Mouse (Mus musculus) lung, adult 2 months (tissue): ENCODE data around the gene Itgb1. TPM values are rescaled to one million over a fixed set of nuclear protein-coding genes. Genes with fewer than 3 reads are reported as not detected.

Source experiments
- DNase-seq: peaks from one replicate; pipeline ENCODE4 v3.0.0; 2022
- H3K4me1 ChIP-seq: fragments of 200-500 bp; 2 replicates; pipeline ENCODE4 v1.6.1; 2011; ENCODE audit warnings: low read length; ENCODE audit not compliant: control insufficient read depth, insufficient read depth
- H3K4me3 ChIP-seq: fragments of 200-500 bp; replicated peaks from 2 replicates; pipeline ENCODE3; 2011; ENCODE audit warnings: low read depth, mild to moderate bottlenecking, control low read depth, low read length; ENCODE audit errors: extremely low read depth
- CTCF ChIP-seq: fragments of 200-500 bp; IDR thresholded peaks from 2 replicates; pipeline ENCODE4 v1.5.1; 2011; ENCODE audit warnings: mild to moderate bottlenecking, low read length, control low read depth; ENCODE audit not compliant: insufficient read depth
- POLR2A ChIP-seq: fragments of 200-500 bp; IDR thresholded peaks from 2 replicates; pipeline ENCODE4 v1.6.1; 2011; ENCODE audit warnings: low read depth, mild to moderate bottlenecking, control low read depth, low read length, borderline replicate concordance; ENCODE audit errors: extremely low read depth
- WGBS: fragments of 180-500 bp; shearing (Covaris S2); methylation state at CpG from one replicate; pipeline ENCODE4 v1.1.7; 2018; 5-methylcytosine and 5-hydroxymethylcytosine counted together
- polyA plus RNA-seq: library from polyadenylated mRNA; depleted of rRNA; stranded (reverse); fragments of >200 nt; gene quantifications from 2 replicates; pipeline ENCODE4 v1.2.3, GENCODE M21; 2012

Gene Itgb1
- polyA plus RNA-seq, 1 experiment, result 107 TPM

DNA sequence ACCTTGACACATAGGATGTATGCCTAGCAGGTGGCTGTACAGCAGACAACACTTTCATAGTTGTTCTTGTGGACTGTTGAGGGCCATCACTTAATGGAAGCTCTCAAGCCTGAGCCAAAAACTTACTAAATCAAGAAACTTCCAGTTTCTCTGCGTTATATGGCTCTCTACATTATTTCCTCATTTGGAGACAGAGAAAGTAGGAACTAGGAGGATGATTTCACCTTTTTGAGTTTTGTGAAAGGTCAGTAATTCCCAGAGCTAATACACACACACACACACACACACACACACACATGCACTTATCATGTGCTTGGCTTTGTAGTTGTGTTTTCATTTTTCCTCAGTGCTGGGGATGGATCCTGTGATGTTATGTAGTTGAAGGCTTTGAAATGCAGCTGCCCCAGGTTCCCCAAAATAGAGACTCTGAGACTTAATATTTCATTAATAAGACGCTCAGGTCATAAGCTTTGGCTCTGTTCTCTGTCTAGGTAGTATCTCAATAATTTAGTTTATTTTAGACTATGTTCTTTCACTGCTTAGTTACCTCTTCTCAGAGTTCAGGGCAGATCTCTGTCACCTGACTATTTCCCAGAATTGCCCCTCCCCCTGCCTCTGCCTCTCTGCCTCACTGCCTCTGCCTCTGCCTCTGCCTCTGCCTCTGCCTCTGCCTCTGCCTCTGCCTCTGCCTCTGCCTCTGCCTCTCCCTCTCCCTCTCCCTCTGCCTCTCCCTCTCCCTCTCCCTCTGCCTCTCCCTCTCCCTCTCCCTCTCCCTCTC, 4.7 kb upstream of the Itgb1 start:
- peaks cover 10% of the 10 kb centered on the region for H3K4me1 ChIP-seq
- TF ChIP-seq CTCF, result no peak
- no peak for TF ChIP-seq POLR2A
- DNase-seq, result no peak
- WGBS, result 82% methylated on average over 2 of the region's 2 CpGs
- H3K4me3 ChIP-seq, result no peak overlapping the region

DNA sequence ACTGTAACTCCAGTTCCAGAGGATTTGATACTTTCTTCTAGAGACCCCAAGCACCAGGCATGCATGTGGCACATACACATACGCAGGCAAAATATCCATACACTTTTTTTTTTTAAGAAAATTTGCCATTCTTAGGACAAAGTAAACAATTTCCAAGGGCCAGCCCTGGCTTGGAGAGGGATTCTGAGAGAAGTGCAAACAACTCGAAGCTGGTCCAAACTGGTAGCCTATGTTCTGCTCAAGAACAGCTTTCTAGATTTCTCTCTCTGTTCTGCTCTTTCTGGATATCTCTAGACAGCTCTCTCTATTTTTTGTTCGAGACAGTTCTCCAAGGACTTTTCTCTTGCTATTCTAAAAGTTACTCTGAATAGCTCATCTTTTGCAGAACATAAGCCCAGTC, 3.5 kb upstream of the Itgb1 start:
- 58% methylated on average over 3 of the region's 3 CpGs for WGBS
- H3K4me3 ChIP-seq, result no peak overlapping the region
- TF ChIP-seq POLR2A (no peak), CTCF (no peak)
- no peak for DNase-seq
- peaks cover 10% of the 10 kb centered on the region for H3K4me1 ChIP-seq

DNA sequence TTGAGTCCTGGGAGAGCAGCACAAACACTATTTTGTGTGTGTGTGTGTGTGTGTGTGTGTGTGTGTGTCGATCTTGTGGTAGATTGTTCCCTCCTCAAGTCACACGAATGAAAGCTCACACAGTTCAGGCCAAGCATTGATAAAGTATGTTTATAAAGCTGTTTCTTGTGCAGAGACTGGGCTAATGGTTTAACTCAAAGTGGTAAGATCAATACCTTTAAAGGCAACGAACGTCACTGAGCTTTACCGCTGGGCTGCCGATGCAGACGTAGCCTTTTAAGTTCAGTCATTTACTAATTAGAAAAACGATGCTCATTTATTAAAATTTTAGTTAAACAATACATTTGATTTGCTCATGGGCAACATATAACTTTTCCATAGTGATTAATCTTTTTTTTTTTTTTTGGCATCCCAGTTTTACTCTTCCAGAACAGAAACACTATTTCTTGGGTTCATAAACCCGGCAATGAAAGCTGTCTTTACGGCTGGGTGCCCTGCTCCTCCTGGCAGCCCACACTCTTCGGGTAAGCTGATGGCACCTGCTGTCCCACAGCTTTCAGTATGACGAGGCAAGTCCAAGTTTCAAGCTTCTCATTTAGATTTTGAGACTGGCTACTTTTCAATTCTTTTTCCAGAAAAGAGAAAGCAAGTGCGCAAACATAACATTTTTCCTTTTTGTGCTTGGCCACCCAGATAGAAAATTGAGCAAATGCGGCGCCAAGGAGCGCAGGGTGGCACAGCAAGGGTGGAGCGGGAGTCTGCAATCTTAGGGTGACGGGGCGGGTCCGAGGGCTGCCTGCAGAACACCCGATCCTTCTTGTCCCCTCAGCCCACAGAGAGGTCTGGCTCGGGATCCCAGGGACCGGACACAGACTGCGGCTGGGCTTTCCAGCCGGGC, 596 bp upstream of the Itgb1 start:
- Histone ChIP-seq H3K4me3 (peak overlapping the region; percentile 71), H3K4me1 (peaks cover 18% of the 10 kb centered on the region)
- TF ChIP-seq POLR2A (no peak), CTCF (no peak)
- WGBS, result 4% methylated on average over 25 of the region's 25 CpGs
- no peak for DNase-seq

DNA sequence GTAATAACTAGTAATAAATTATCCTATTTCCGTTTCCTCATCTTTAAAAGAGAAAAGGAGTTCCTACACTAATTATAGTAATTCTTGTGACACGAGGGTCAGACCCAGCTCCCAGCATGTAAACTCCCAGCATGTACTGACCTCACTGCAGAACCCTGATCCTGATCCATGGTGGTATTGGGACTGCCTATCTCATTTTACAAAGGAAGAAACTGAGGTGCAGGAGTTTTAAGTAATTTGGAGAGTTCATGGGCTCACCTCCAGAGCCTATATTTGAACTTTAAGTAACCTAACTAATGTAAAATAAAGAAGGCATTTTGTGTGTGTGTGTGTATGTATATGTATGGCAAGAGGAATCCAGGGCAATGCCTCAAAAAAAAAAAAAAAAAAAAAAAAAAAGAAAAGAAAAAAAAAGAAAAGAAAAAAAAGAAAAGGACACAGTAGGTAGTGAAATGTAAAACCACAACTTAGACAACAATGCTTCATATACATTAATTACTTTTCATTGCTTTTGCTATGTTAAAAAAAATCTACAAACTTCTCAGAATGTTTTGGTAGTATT, 1.1 kb downstream of the Itgb1 start:
- no peak for DNase-seq
- WGBS, result 2% methylated on average over 2 of the region's 2 CpGs
- Histone ChIP-seq H3K4me1 (peaks cover 16% of the 10 kb centered on the region), H3K4me3 (peak overlapping the region; percentile 92)
- TF ChIP-seq CTCF (no peak), POLR2A (no peak)

DNA sequence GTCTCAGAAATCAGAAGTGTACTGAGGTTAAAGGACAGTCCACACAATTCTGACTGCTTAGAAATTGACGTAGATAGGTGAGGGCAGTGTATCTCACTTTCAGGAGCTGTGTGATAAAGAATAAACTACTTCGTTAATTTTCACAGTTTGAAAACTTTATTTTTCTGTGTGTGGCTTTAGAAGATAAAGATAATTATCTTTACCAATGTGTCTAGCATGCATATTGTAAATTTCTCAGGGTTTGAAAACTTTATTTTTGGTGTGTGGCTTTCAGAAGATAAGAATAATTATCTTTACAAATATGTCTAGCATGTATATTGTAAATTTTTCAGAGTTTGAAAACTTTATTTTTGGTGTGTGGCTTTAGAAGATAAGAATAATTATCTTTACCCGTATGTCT, 3.2 kb downstream of the Itgb1 start:
- H3K4me3 ChIP-seq, result no peak overlapping the region
- 32% methylated on average over 3 of the region's 3 CpGs for WGBS
- no peak for TF ChIP-seq POLR2A
- no peak for TF ChIP-seq CTCF
- no peak for DNase-seq
- H3K4me1 ChIP-seq, result peaks cover 18% of the 10 kb centered on the region

DNA sequence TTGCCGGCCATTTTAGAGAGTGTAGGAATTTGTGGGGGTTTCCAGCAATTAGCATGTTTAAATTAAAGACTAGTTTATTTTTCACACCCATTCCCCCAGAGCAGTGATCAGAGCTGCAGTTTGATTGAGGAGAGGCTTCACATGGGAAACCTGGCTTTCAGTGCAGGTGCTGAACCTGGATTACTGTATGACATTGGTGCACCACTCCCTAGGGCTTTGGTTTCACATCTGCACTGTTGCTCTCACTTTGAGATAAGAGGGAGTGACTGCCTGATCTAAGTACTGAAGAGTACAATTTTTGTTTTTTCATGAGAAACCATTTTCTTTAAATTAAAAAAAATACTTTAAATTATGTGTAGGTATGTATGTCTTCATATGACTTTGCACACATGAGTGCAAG, 4.6 kb downstream of the Itgb1 start:
- Histone ChIP-seq H3K4me1 (peaks cover 15% of the 10 kb centered on the region), H3K4me3 (no peak overlapping the region)
- no peak for TF ChIP-seq POLR2A
- no peak for TF ChIP-seq CTCF
- DNase-seq, result no peak
- WGBS, result 44% methylated on average over 1 of the region's 1 CpGs

DNA sequence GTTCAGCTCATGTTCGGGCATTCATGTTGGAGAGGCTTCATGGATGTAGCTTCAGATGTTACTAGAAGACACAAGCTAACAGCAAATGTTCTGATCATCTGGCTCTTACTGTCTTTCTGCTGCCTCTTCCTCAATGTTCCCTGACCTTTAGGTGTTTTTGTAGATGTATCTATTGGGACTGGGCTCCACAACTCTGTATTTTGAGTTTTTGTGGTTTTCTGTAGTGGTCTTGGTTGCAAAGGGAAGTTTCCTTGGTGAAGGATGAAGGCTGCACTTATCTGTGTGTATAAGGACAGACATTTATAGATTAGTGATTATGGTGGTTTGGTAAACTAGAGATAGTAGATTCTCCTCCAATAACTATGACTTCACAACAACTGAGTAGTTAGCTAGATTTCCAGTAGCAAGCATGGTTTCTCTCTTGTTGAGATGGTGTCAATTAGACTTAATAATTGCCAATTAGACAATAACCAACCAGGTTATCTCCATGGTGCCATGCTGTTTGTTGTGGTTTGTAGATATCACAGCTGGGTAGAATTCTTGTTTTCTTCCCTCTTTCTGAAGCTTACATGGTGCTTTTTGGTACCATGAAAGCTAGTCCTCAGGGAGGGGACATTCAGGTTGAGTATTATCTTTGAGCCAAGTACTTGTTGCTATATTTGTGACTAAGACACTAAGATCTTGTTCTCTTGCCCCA, 11.4 kb downstream of the Itgb1 start:
- no peak for DNase-seq
- no peak for TF ChIP-seq CTCF
- no peak for TF ChIP-seq POLR2A
- Histone ChIP-seq H3K4me3 (no peak overlapping the region), H3K4me1 (peaks cover 20% of the 10 kb centered on the region)
- 85% methylated on average over 1 of the region's 1 CpGs for WGBS

DNA sequence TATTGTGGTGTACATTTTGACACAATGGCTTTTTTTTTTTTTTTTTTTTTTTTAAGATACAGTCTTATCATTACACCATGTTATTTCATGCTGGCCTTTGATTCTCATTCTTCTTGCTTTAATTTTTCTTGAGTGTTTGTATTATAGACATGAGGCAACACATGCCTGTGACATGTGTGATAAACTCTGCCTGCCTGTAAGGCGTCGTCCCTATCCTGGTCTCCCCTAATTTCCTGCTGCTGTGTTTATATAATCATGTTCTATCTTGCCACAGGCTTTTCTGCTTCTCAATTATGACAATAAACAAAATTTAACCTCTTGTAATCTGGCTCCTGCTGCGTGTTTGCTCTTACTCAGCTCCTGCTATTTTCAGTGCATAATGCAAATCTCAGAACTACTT, 12.5 kb downstream of the Itgb1 start:
- WGBS, result 31% methylated on average over 3 of the region's 3 CpGs
- no peak for TF ChIP-seq POLR2A
- TF ChIP-seq CTCF, result no peak
- peaks cover 21% of the 10 kb centered on the region for H3K4me1 ChIP-seq
- no peak for DNase-seq
- no peak overlapping the region for H3K4me3 ChIP-seq

DNA sequence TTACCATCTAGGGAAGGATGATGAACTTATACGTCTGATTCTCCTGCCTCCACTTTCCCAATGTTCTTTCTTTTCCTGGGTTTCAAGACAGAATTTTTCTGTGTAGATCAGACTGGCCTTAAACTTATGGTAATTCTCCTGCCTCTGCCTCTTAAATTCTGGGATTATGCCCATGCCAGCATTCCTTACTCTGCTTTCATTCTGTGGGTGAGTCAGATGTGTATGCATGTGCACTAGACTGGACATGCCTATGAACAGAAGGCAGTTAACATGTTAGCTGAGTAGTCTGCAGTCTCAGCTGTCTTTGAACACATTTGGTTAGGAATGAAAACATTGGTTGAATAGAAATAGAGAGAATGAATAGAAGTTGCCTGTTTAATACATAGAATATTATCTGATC, 18.9 kb downstream of the Itgb1 start:
- H3K4me1 ChIP-seq, result peaks cover 13% of the 10 kb centered on the region
- WGBS, result 48% methylated on average over 1 of the region's 1 CpGs
- no peak for TF ChIP-seq POLR2A
- no peak for TF ChIP-seq CTCF
- DNase-seq, result no peak
- H3K4me3 ChIP-seq, result no peak overlapping the region
